Mouse (Mus musculus) bone marrow macrophage, adult 2 months (primary cell): ENCODE data around the gene Rbm47.

Experiments used
- CTCF ChIP-seq: IDR thresholded peaks from 2 replicates; pipeline ENCODE4 v1.5.1; 2012; ENCODE audit warnings: low read depth, mild to moderate bottlenecking, low read length, moderate library complexity
- POLR2A ChIP-seq: IDR thresholded peaks from 2 replicates; pipeline ENCODE4 v1.6.1; 2012; ENCODE audit warnings: mild to moderate bottlenecking, low read depth, low read length, borderline replicate concordance

- TF ChIP-seq POLR2A (no peak), CTCF (no peak)
These were observed 204.9 kb downstream of the Rbm47 start for GRCm38 (mm10) chr5:65968004-65968403.
